Mouse (Mus musculus) forebrain, embryonic 13.5 days (tissue): ENCODE data around the gene Plek2. TPM values are rescaled to one million over a fixed set of nuclear protein-coding genes. Genes with fewer than 3 reads are reported as not detected.
"Not testable (repeated sequence)": the region's sequence is repeated elsewhere in the genome, so short reads cannot be mapped to it uniquely, and the experiment has no call there.

Experiments used
- ATAC-seq: fragments of 200-750 bp; cut with Nextera tagmentation; 2 replicates; pipeline ENCODE4 v1.8.0; 2017
- H3K27ac ChIP-seq: fragments of 300-500 bp; sonication (generic); 2 replicates; pipeline ENCODE4 v1.5.1; 2015; ENCODE audit warnings: inconsistent platforms, mild to moderate bottlenecking, moderate library complexity
- H3K27me3 ChIP-seq: fragments of 300-500 bp; sonication (generic); 2 replicates; pipeline ENCODE4 v1.6.1; 2015; ENCODE audit warnings: mild to moderate bottlenecking, inconsistent platforms
- H3K36me3 ChIP-seq: fragments of 300-500 bp; sonication (generic); 2 replicates; pipeline ENCODE4 v1.6.1; 2015; ENCODE audit warnings: mild to moderate bottlenecking, inconsistent platforms; ENCODE audit not compliant: poor library complexity, severe bottlenecking
- H3K4me1 ChIP-seq: fragments of 300-500 bp; sonication (generic); 2 replicates; pipeline ENCODE4 v1.6.1; 2015; ENCODE audit warnings: inconsistent platforms
- H3K4me2 ChIP-seq: fragments of 300-500 bp; sonication (generic); 2 replicates; pipeline ENCODE4 v1.6.1; 2015; ENCODE audit warnings: inconsistent platforms, mild to moderate bottlenecking, moderate library complexity
- H3K4me3 ChIP-seq: fragments of 300-500 bp; sonication (generic); 2 replicates; pipeline ENCODE4 v1.5.1; 2015; ENCODE audit warnings: mild to moderate bottlenecking, inconsistent platforms
- H3K9ac ChIP-seq: fragments of 300-500 bp; sonication (generic); 2 replicates; pipeline ENCODE4 v1.6.1; 2015; ENCODE audit warnings: mild to moderate bottlenecking, inconsistent platforms
- H3K9me3 ChIP-seq: fragments of 300-500 bp; sonication (generic); replicated peaks from 2 replicates; pipeline ENCODE4 v1.6.1; 2016; ENCODE audit warnings: inconsistent platforms
- WGBS: fragments of 180-500 bp; shearing (Covaris S2); methylation state at CpG from one replicate; pipeline ENCODE4 v1.1.7; 2015; 5-methylcytosine and 5-hydroxymethylcytosine counted together
- polyA plus RNA-seq: library from polyadenylated mRNA; unstranded; fragments of >200 nt; fragmentation: Nextera tagmentation; extraction: Ambion mirVana; gene quantifications from 2 replicates; pipeline ENCODE4 v1.2.1, GENCODE M21; 2015

Plek2 gene
- polyA plus RNA-seq, 1 experiment from 2014 or later: 0.98 TPM

- no peak overlapping the region for H3K27ac ChIP-seq
- no peak overlapping the region for H3K4me2 ChIP-seq
- H3K36me3 ChIP-seq: no peaks in the 10 kb centered on the region
- H3K9ac ChIP-seq: no peak overlapping the region
- H3K4me1 ChIP-seq: peaks cover 5% of the 10 kb centered on the region; the same call in 1 of the 2 replicates
- H3K27me3 ChIP-seq: no peaks in the 10 kb centered on the region
- no peaks in the 10 kb centered on the region for H3K9me3 ChIP-seq
- no peak overlapping the region for H3K4me3 ChIP-seq
- 91% methylated on average over 7 of the region's 7 CpGs for WGBS
- ATAC-seq: no peak
Observed at GRCm38 (mm10) chr12:78923539-78924189, 16.9 kb upstream of the Plek2 start.

GRCm38 (mm10) chr12:78922977-78923376, 16.2 kb upstream of the Plek2 start:
- ATAC-seq, H3K9me3 ChIP-seq: not testable (repeated sequence)

GRCm38 (mm10) chr12:78922058-78922457, 15.3 kb upstream of the Plek2 start:
- H3K27ac ChIP-seq: no peak overlapping the region
- H3K4me2 ChIP-seq: no peak overlapping the region
- WGBS: 81% methylated on average over 3 of the region's 3 CpGs
- H3K36me3 ChIP-seq: no peaks in the 10 kb centered on the region
- no peaks in the 10 kb centered on the region for H3K9me3 ChIP-seq
- H3K4me1 ChIP-seq: peaks cover 5% of the 10 kb centered on the region; the same call in 1 of the 2 replicates
- H3K27me3 ChIP-seq: no peaks in the 10 kb centered on the region
- H3K9ac ChIP-seq: no peak overlapping the region
- no peak for ATAC-seq
- H3K4me3 ChIP-seq: no peak overlapping the region

More at GRCm38 (mm10) chr12:78922977-78923376, 16.2 kb upstream of the Plek2 start:
- not testable (repeated sequence) for H3K36me3 ChIP-seq, H3K27me3 ChIP-seq, H3K4me1 ChIP-seq, H3K9ac ChIP-seq, H3K27ac ChIP-seq, H3K4me3 ChIP-seq, H3K4me2 ChIP-seq

- ATAC-seq: no peak
- Histone ChIP-seq H3K27ac (no peak overlapping the region), H3K9ac (no peak overlapping the region), H3K4me3 (no peak overlapping the region), H3K9me3 (no peaks in the 10 kb centered on the region), H3K27me3 (no peaks in the 10 kb centered on the region), H3K4me2 (no peak overlapping the region), H3K4me1 (peaks cover 5% of the 10 kb centered on the region; the same call in 1 of the 2 replicates), H3K36me3 (no peaks in the 10 kb centered on the region)
- 79% methylated on average over 4 of the region's 4 CpGs for WGBS
Observed at GRCm38 (mm10) chr12:78921421-78921820, 14.7 kb upstream of the Plek2 start.

- peaks cover 5% of the 10 kb centered on the region; the same call in 1 of the 2 replicates for H3K4me1 ChIP-seq
- H3K27ac ChIP-seq: no peak overlapping the region
- H3K27me3 ChIP-seq: peaks cover 5% of the 10 kb centered on the region; the same call in 1 of the 2 replicates
- H3K4me2 ChIP-seq: peak overlapping the region; percentile 4; the same call in 1 of the 2 replicates
- no peaks in the 10 kb centered on the region for H3K36me3 ChIP-seq
- no peak overlapping the region for H3K4me3 ChIP-seq
- peak; percentile 86 for ATAC-seq
- 34% methylated on average over 16 of the region's 16 CpGs for WGBS
- H3K9ac ChIP-seq: no peak overlapping the region
- no peaks in the 10 kb centered on the region for H3K9me3 ChIP-seq
Observed at GRCm38 (mm10) chr12:78919079-78919712, 12.4 kb upstream of the Plek2 start.

- H3K4me2 ChIP-seq: peak overlapping the region; percentile 47
- H3K27me3 ChIP-seq: peaks cover 13% of the 10 kb centered on the region
- no peak overlapping the region for H3K4me3 ChIP-seq
- no peak overlapping the region for H3K9ac ChIP-seq
- H3K27ac ChIP-seq: no peak overlapping the region
- 12% methylated on average over 10 of the region's 11 CpGs for WGBS
- no peaks in the 10 kb centered on the region for H3K36me3 ChIP-seq
- peaks cover 5% of the 10 kb centered on the region; the same call in 1 of the 2 replicates for H3K4me1 ChIP-seq
- ATAC-seq: peak; percentile 83
- no peaks in the 10 kb centered on the region for H3K9me3 ChIP-seq
Observed at GRCm38 (mm10) chr12:78918227-78919078, 11.7 kb upstream of the Plek2 start.

- H3K9ac ChIP-seq: no peak overlapping the region
- H3K9me3 ChIP-seq: no peaks in the 10 kb centered on the region
- peaks cover 15% of the 10 kb centered on the region for H3K4me1 ChIP-seq
- H3K27me3 ChIP-seq: peaks cover 33% of the 10 kb centered on the region
- H3K36me3 ChIP-seq: no peaks in the 10 kb centered on the region
- ATAC-seq: no peak
- no peak overlapping the region for H3K4me2 ChIP-seq
- 76% methylated on average over 3 of the region's 3 CpGs for WGBS
- no peak overlapping the region for H3K4me3 ChIP-seq
- no peak overlapping the region for H3K27ac ChIP-seq
Observed at GRCm38 (mm10) chr12:78916278-78916677, 9.5 kb upstream of the Plek2 start.

- Histone ChIP-seq H3K4me3 (no peak overlapping the region), H3K9me3 (no peaks in the 10 kb centered on the region), H3K27me3 (peaks cover 40% of the 10 kb centered on the region), H3K9ac (no peak overlapping the region), H3K27ac (no peak overlapping the region), H3K4me1 (peaks cover 19% of the 10 kb centered on the region), H3K4me2 (no peak overlapping the region), H3K36me3 (no peaks in the 10 kb centered on the region)
- no peak for ATAC-seq
- 69% methylated on average over 3 of the region's 3 CpGs for WGBS
Observed at GRCm38 (mm10) chr12:78915561-78915960, 8.8 kb upstream of the Plek2 start.

- Histone ChIP-seq H3K27ac (no peak overlapping the region), H3K4me3 (no peak overlapping the region), H3K9me3 (no peaks in the 10 kb centered on the region), H3K4me1 (peaks cover 17% of the 10 kb centered on the region), H3K4me2 (no peak overlapping the region), H3K27me3 (peaks cover 51% of the 10 kb centered on the region), H3K9ac (no peak overlapping the region), H3K36me3 (no peaks in the 10 kb centered on the region)
- ATAC-seq: no peak
- 88% methylated on average over 4 of the region's 4 CpGs for WGBS
Observed at GRCm38 (mm10) chr12:78914458-78914857, 7.7 kb upstream of the Plek2 start.

GRCm38 (mm10) chr12:78911707-78912417, 5.1 kb upstream of the Plek2 start:
- H3K4me2 ChIP-seq: peak overlapping the region; percentile 63
- peaks cover 72% of the 10 kb centered on the region for H3K27me3 ChIP-seq
- H3K9me3 ChIP-seq: no peaks in the 10 kb centered on the region
- H3K27ac ChIP-seq: no peak overlapping the region
- peak overlapping the region; percentile 45 for H3K9ac ChIP-seq
- under 1% methylated on average over 37 of the region's 37 CpGs for WGBS
- peak overlapping the region; percentile 37 for H3K4me3 ChIP-seq
- peaks cover 16% of the 10 kb centered on the region for H3K4me1 ChIP-seq
- no peaks in the 10 kb centered on the region for H3K36me3 ChIP-seq
- no peak for ATAC-seq

GRCm38 (mm10) chr12:78910684-78911461, 4.1 kb upstream of the Plek2 start:
- no peaks in the 10 kb centered on the region for H3K9me3 ChIP-seq
- peak overlapping the region; percentile 37 for H3K4me3 ChIP-seq
- no peaks in the 10 kb centered on the region for H3K36me3 ChIP-seq
- peaks cover 72% of the 10 kb centered on the region for H3K27me3 ChIP-seq
- peak overlapping the region; percentile 63 for H3K4me2 ChIP-seq
- no peak overlapping the region for H3K9ac ChIP-seq
- no peak overlapping the region for H3K27ac ChIP-seq
- WGBS: 10% methylated on average over 16 of the region's 16 CpGs
- H3K4me1 ChIP-seq: peaks cover 21% of the 10 kb centered on the region
- no peak for ATAC-seq
